Mouse (Mus musculus) cerebellum, postnatal 14 days (tissue): ENCODE measurements around the gene Lgr4.

Experiments
- DNase-seq, 2 experiments: peaks; one replicate each; pipeline ENCODE4 v3.0.0; 2021; ENCODE audit warnings: mixed read lengths in 2 of 2

Gene Lgr4

DNA sequence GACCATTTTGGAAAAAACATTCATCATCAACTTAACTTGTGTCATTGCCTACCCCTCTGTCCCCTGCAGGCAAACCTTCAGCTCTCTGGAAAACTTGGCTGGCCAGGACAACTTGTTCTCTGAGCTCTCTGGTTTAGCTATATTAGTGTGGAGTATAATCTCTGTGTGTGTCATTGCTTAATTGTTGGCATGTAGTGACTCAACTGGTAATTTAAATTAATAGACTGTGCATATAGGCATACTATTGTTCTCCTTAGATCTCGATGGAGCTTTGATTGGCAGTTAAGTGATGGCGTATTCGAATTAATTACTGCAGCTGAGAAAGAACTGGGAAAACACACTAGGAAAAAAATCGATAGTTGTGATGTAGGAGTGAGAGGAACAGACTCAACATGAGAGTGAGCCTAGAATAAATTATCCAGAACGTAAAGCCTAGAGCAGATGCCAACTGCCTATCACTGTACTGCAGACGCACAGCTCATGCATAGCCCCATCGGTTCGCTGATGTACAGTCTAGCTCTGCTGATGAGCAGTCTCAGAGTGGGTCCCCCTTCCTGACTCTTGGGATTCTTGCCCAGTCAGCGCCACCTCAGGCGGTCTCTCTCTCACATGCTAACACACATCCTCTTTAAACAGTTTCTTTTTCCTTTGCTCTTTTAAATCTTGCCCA lies 35.7 kb downstream of the Lgr4 start:
- DNase-seq, result no peak

- no peak for DNase-seq
Measured at GRCm38 (mm10) chr2:109953893-109954292, 36.4 kb downstream of the Lgr4 start.

DNA sequence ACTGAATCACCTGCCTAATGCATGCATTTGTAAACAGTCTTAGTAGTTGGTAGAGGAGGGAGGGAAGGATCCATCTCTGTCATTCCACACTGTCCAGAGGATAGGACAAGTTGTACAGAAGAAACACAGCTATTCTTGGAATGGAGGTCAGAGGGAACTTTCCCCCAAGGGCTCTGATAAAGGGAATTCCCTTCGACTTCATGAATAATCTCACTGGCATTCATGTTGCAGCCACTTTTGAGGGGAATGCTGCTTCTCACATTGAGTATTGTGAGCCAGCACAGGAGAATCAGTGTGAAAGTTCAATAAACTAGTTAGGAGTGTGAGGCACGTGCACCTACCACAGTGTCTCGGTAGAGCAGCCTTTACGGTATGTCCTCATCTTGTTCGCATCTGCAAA lies 37.6 kb downstream of the Lgr4 start:
- DNase-seq, result no peak

DNA sequence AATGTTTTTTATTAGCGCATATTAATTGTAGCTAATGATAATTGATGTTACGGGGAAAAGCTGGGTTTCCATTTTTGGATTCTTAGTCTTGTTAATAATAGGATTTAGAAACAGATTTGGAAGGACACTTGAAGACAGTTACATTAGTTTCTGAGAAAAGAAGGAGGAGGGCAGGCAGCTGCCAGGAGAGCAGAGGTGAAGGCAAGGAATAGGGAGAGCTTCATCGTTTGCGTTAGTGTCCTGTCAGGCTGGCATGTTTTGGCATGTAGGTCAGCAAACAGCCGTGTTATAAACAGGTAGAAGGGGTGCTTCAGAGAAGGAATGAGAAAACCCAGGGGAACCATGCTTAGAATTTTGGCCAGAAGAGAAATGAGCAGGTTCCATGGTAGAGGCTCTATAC lies 38.5 kb downstream of the Lgr4 start:
- DNase-seq, result no peak

- DNase-seq, result no peak
Measured at GRCm38 (mm10) chr2:109956785-109957184, 39.3 kb downstream of the Lgr4 start.

GRCm38 (mm10) chr2:109958692-109959406 lies 41.4 kb downstream of the Lgr4 start:
- no peak for DNase-seq

GRCm38 (mm10) chr2:109959407-109960075 lies 42.1 kb downstream of the Lgr4 start:
- no peak for DNase-seq

DNA sequence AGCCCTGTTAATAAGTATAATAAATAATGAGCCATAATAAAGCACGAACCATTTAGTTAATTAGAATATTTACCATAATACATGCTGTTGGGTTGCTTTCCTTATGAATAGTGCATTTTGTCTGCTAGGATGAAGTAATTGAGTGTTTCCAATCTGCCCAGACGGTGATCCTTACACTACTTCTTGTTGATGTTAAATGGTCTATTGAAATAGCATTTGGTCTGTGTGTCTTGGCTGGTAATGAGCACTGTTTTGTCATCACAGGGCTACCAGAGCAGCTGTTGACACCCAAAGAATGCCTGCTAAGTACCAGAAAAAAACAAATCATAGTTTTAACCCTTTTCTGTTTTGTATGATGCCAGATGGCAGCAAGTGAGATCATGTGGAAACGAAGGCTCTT lies 42.8 kb downstream of the Lgr4 start:
- DNase-seq, result no peak

- DNase-seq, result no peak
Measured at GRCm38 (mm10) chr2:109961174-109961573, 43.7 kb downstream of the Lgr4 start.

DNA sequence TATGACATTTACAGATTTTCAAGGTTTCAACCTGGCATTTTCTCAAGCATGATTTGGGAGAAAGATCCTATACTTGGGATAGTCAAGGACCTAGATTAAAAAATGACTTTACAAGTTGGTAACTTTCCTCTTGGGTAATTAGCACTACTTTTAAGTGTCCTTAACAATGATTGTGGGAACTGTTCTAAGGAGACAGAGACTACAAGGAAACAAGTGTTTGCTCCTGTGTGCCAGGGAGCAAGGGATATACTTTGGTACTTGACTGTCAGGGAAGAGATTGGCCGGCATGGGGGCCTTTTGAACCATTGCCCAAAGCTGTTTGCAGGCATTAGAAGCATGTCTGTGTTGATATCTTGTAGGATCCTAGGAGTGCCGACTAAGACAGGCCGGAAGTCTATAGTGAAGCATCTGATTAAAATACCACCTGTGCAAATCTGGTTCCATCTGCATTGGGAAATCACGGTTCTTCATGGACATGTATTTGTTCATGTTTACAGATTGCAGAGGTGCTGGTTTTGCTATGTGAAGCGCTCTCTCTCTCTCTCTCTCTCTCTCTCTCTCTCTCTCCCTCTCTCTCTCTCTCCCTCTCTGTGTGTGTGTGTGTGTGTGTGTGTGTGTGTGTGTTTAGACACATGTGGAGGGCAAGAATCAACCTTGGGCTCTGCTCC lies 46.3 kb downstream of the Lgr4 start:
- no peak for DNase-seq

DNA sequence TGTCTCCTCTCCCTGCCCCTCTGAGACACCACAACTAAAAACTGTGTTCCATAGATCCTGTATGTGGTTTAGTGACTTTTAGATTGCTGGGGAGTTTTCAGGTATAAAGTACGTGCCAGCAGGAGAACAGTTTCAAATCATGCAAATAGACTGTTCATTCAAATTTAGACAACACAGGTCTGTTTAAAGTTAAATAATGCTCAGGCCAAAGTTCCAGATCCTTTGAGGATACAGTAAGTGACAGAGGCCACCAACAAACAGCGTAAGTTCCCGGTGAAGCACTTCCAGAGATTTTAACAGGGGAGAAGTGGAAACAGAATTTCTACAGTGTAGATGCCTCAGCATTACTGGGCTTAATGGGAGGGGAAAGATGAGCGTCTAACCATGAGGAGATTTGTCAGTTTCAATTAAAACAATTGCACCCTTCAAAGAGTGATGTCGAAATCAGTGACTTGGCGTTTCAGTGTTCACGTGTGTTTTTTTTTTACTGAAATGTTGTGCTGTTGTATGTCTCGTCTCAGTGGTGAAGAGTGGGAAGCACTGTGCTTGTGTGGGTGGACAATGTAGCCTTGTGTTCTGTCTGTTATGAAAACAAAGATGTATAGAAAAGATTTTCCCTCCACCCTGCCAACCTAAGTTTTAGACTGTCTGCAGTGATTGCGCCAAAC lies 48.4 kb downstream of the Lgr4 start:
- DNase-seq, result no peak

DNA sequence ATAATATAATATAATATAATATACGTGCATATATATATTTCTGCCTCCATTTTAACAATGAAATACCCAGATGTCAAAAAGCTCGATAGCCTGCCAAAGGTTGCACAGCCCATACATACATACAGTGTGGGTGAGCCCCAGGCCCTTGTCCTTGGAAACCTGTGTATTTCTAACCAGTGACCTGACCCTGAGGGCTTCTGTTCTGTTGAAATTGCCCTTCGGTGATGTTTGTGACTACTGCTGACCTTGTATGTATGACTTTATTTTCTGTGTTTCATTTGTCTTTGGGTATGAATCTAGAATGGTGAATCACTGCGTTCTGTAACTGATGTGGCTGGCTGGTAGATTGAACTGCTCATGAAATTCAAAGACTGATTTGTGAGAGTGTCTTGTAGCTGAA lies 49.4 kb downstream of the Lgr4 start:
- no peak for DNase-seq

GRCm38 (mm10) chr2:109969381-109969780 lies 51.9 kb downstream of the Lgr4 start:
- no peak for DNase-seq

DNA sequence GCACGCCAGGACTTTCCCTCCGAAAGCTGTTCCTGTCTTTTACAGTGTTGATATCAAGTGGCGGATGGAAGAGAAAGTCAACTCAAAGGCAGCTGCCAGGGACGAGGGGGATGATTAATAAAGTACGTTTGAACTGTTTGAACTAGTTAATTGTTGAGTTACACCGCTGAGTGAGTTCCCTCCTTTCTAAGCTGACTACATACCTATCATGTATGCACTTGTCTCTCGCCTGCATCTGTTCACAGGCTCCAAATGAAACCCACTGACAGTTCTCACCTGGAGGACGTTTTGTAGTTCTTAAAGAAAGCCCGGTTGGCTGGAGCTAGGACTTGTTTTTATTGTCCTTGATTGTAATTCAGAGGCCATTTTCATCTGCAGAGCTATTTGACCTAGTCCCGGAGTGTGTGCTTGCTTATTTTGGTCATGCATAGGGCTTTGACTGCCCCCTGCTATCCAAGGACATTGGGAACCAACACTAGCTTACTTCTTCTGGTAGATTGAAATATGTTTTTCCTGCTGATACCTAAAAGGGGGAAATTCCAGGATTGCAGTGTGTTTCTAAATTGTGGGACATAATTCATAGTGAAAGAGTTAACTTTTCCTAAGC lies 52.6 kb downstream of the Lgr4 start:
- no peak for DNase-seq

DNA sequence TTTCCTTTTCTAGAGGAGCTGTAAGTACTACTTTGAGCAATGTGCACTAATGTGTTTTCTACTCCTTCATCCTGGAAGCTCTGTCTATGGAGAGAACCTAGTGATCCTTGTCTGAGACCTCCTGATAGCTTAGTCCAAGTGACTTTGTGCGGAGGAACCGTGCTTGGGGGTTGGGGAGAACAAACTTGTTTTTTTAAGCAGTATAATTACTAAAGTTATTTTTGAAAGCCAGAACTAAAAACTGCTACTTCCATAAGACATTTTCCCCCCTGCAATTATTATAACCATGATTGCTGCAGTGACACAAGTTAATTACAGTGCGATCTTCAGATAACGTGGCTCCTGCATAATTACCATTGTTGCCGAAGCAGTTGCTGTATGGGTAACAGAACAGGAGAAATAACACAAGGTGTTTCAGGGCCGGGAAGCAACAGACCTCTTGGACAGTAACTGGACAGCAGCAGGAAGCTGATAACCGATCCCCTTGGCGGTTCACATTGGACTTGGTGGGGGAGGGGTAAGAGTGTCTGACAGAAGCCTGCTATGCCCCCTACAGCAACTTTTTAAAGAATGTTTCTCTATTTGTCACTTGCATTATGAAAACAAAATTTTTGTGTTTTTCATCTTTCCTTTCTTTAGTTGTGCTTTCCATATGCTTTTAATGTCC lies 53.4 kb downstream of the Lgr4 start:
- DNase-seq, result peak in 1 of 2 experiments; percentile 15

- no peak for DNase-seq
Measured at GRCm38 (mm10) chr2:109972310-109972709, 54.9 kb downstream of the Lgr4 start.

DNA sequence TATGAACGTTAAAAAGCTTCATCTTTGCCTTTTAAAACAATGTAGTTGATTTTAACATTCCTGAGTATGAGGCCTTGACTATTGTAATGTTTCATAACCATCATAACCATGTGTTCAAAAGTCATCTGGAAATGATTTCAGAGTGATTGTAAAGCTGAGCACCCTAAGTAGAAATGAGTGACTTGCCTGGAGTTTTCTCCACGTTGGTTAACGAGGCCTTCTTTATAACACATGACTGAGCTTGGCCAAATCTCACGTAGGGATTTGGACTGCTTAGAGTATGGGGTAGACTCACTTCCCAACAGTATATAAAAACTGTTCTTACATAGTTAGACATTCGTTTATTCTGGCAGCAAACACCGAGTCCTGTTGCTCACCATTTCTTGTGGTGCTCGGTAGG lies 55.5 kb downstream of the Lgr4 start:
- DNase-seq, result no peak

DNA sequence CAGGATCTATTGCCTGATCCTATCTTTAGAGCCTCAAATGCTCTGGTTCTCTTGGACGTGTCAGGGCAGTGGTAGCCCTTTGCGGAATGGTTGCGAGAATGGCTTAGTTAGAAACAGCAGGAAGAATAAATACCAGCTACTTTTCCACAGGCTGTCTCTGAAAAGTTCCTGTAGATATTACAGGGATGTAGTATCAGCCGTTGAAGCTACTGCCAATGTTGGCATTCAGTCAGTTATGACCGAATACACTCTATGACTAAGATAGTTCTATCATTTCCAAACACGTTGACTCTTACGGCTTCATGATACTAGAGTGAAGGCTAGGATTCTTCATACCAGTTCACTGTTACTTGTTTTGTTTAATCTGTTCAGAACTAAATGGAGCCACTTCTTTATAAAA lies 57.4 kb downstream of the Lgr4 start:
- no peak for DNase-seq

DNA sequence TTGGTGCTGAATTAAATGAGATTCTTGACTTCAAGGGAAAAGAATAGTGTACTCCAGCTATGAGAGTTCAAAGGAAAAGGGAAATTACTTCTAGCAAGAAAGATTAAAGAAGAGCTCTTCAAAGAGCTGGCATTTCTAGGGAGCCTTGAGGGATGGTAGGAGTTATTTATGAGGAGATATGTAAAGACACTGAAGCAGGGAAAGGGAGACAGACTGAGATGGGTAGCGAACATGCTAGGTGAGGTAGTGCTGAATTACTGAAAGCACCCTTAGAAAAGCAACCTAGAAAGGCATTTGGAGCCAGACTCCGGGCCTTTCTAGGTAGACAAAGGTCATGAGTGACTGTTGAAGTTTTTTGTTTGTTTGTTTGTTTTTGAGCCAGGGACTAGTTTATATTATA lies 58.7 kb downstream of the Lgr4 start:
- DNase-seq, result no peak

- no peak for DNase-seq
Measured at GRCm38 (mm10) chr2:109977322-109977721, 59.9 kb downstream of the Lgr4 start.

- DNase-seq, result peak; percentile 51 to 70
Measured at GRCm38 (mm10) chr2:109979209-109979608, 61.8 kb downstream of the Lgr4 start.

- DNase-seq, result no peak
Measured at GRCm38 (mm10) chr2:109983435-109983834, 66.0 kb downstream of the Lgr4 start.
